Mouse (Mus musculus) CH12.LX (cell line): ENCODE measurements around the gene Rwdd4a. TPM values are rescaled to one million over a fixed set of nuclear protein-coding genes. Genes with fewer than 3 reads are reported as not detected.

ENCODE experiments used
- DNase-seq: peaks from one replicate; pipeline ENCODE4 v3.0.0-alpha.2; 2013; ENCODE audit errors: extremely low read depth
- H3K27ac ChIP-seq: 2 replicates; pipeline ENCODE4 v1.5.1; 2012; ENCODE audit warnings: low read depth, mild to moderate bottlenecking, control low read depth, moderate library complexity; ENCODE audit not compliant: insufficient read depth
- H3K27me3 ChIP-seq: replicated peaks from 2 replicates; pipeline ENCODE3; 2012; ENCODE audit warnings: inconsistent platforms
- H3K36me3 ChIP-seq, 2 experiments: replicated peaks in 1 of 2; 2 replicates each; pipeline versions ENCODE3 to v1.6.1; 2012; ENCODE audit warnings: inconsistent platforms in 1 of 2, low read length in 1 of 2, mild to moderate bottlenecking in 1 of 2, mixed read lengths in 1 of 2, moderate library complexity in 1 of 2; ENCODE audit not compliant: control insufficient read depth in 1 of 2, insufficient read depth in 1 of 2
- H3K4me1 ChIP-seq, 2 experiments: 2 replicates each; pipeline ENCODE4 v1.6.1; 2012; ENCODE audit warnings: inconsistent platforms in 1 of 2, moderate library complexity in 1 of 2; ENCODE audit not compliant: insufficient read depth in 2 of 2, control insufficient read depth in 1 of 2
- H3K4me2 ChIP-seq: 2 replicates; pipeline ENCODE4 v1.6.1; 2012; ENCODE audit warnings: low read depth, mild to moderate bottlenecking, control low read depth; ENCODE audit not compliant: poor library complexity, insufficient read depth, severe bottlenecking
- H3K4me3 ChIP-seq, 3 experiments: fragments of 150-350 bp in 1 of 3; sonication (generic) in 1 of 3; replicated peaks in 1 of 3; 2 replicates each; pipeline versions ENCODE3 to v1.5.1; 2011 to 2012; ENCODE audit warnings: low read depth in 2 of 3, low read length in 2 of 3, mild to moderate bottlenecking in 2 of 3, moderate library complexity in 2 of 3, control low read depth in 1 of 3, improper control_type of control experiment in 1 of 3, inconsistent platforms in 1 of 3, mixed read lengths in 1 of 3; ENCODE audit not compliant: poor library complexity in 1 of 3
- H3K79me2 ChIP-seq: replicated peaks from 2 replicates; pipeline ENCODE4 v1.6.1; 2012; ENCODE audit warnings: mild to moderate bottlenecking, moderate library complexity; ENCODE audit not compliant: control insufficient read depth, poor library complexity, insufficient read depth, severe bottlenecking; ENCODE audit errors: extremely low read depth
- H3K9ac ChIP-seq: 2 replicates; pipeline ENCODE4 v1.6.1; 2012; ENCODE audit warnings: low read depth, mild to moderate bottlenecking, control low read depth, moderate library complexity; ENCODE audit not compliant: insufficient read depth
- H3K9me3 ChIP-seq: replicated peaks from 2 replicates; pipeline ENCODE3; 2012; ENCODE audit warnings: low read length, inconsistent platforms, mixed read lengths
- BHLHE40 ChIP-seq: IDR thresholded peaks from 2 replicates; pipeline ENCODE4 v1.6.1; 2011; ENCODE audit warnings: mild to moderate bottlenecking, low read depth, low read length, improper control_type of control experiment
- CTCF ChIP-seq, 2 experiments: IDR thresholded peaks in 1 of 2; conservative IDR thresholded peaks in 1 of 2; 2 replicates each; pipeline ENCODE4 v1.5.1; 2011 to 2012; ENCODE audit warnings: low read depth in 2 of 2, low read length in 2 of 2, improper control_type of control experiment in 1 of 2, inconsistent platforms in 1 of 2, mild to moderate bottlenecking in 1 of 2, moderate library complexity in 1 of 2
- E2F4 ChIP-seq: IDR thresholded peaks from 2 replicates; pipeline ENCODE4 v1.6.1; 2011; ENCODE audit warnings: low read depth, low read length, improper control_type of control experiment; ENCODE audit not compliant: insufficient replicate concordance
- EP300 ChIP-seq: IDR thresholded peaks from 2 replicates; pipeline ENCODE4 v1.6.1; 2011; ENCODE audit warnings: low read length, improper control_type of control experiment
- JUN ChIP-seq: IDR thresholded peaks from 2 replicates; pipeline ENCODE4 v1.6.1; 2011; ENCODE audit warnings: low read depth, mild to moderate bottlenecking, low read length, improper control_type of control experiment, moderate library complexity; ENCODE audit not compliant: insufficient read depth
- JUND ChIP-seq: conservative IDR thresholded peaks from 2 replicates; pipeline ENCODE4 v1.6.1; 2011; ENCODE audit warnings: low read depth, low read length, improper control_type of control experiment
- KAT2A ChIP-seq: IDR thresholded peaks from 2 replicates; pipeline ENCODE4 v1.6.1; 2012; ENCODE audit warnings: low read length, improper control_type of control experiment, inconsistent platforms; ENCODE audit not compliant: insufficient replicate concordance
- MAFK ChIP-seq: IDR thresholded peaks from 2 replicates; pipeline ENCODE4 v1.6.1; 2011; ENCODE audit warnings: low read length, improper control_type of control experiment; ENCODE audit not compliant: insufficient replicate concordance
- MAX ChIP-seq: IDR thresholded peaks from 2 replicates; pipeline ENCODE4 v1.6.1; 2011; ENCODE audit warnings: low read length, improper control_type of control experiment
- MAZ ChIP-seq: IDR thresholded peaks from 2 replicates; pipeline ENCODE4 v1.6.1; 2012; ENCODE audit warnings: low read depth, mild to moderate bottlenecking, inconsistent platforms, low read length, improper control_type of control experiment, moderate library complexity
- MXI1 ChIP-seq: IDR thresholded peaks from 2 replicates; pipeline ENCODE4 v1.6.1; 2011; ENCODE audit warnings: mild to moderate bottlenecking, low read depth, low read length, improper control_type of control experiment
- NRF1 ChIP-seq: IDR thresholded peaks from 2 replicates; pipeline ENCODE4 v1.6.1; 2014; ENCODE audit warnings: low read depth, mild to moderate bottlenecking, inconsistent platforms, low read length, improper control_type of control experiment, moderate library complexity
- PAX5 ChIP-seq: IDR thresholded peaks from 2 replicates; pipeline ENCODE4 v1.6.1; 2012; ENCODE audit warnings: low read length, inconsistent platforms, mixed read lengths
- RCOR1 ChIP-seq: conservative IDR thresholded peaks from 2 replicates; pipeline ENCODE4 v1.6.1; 2012; ENCODE audit warnings: low read depth, mild to moderate bottlenecking, inconsistent platforms, low read length, improper control_type of control experiment
- SIN3A ChIP-seq: IDR thresholded peaks from 2 replicates; pipeline ENCODE4 v1.6.1; 2012; ENCODE audit warnings: low read length, improper control_type of control experiment, inconsistent platforms
- TCF12 ChIP-seq: IDR thresholded peaks from 2 replicates; pipeline ENCODE4 v1.6.1; 2014; ENCODE audit warnings: low read depth, mild to moderate bottlenecking, inconsistent platforms, low read length, improper control_type of control experiment
- USF2 ChIP-seq: conservative IDR thresholded peaks from 2 replicates; pipeline ENCODE4 v1.6.1; 2011; ENCODE audit warnings: low read depth, low read length, improper control_type of control experiment
- ZKSCAN1 ChIP-seq: IDR thresholded peaks from 2 replicates; pipeline ENCODE4 v1.6.1; 2012; ENCODE audit warnings: low read depth, inconsistent platforms, low read length, improper control_type of control experiment, borderline replicate concordance
- ZMIZ1 ChIP-seq: IDR thresholded peaks from 2 replicates; pipeline ENCODE4 v1.6.1; 2012; ENCODE audit warnings: low read depth, mild to moderate bottlenecking, inconsistent platforms, low read length, improper control_type of control experiment
- ZNF384 ChIP-seq: IDR thresholded peaks from 2 replicates; pipeline ENCODE4 v1.6.1; 2012; ENCODE audit warnings: low read depth, low read length, improper control_type of control experiment, inconsistent platforms
- dilution Hi-C: fragments of 300-500 bp; cut with MboI; formaldehyde crosslinking; loops from 2 replicates; pipeline ENCODE4 v1.14.3; 2020; ENCODE audit warnings: low sequenced_read_pairs; ENCODE audit not compliant: extremely low pct_unique_long_range_greater_than_20kb, extremely low pct_ligation_motif_present
- in situ Hi-C: fragments of 300-500 bp; cut with MboI; formaldehyde crosslinking; loops from 3 replicates; pipeline ENCODE4 v1.14.3; 2019; ENCODE audit warnings: low sequenced_read_pairs, low pct_ligation_motif_present, low pct_unique_long_range_greater_than_20kb, mixed read lengths
- polyA plus RNA-seq: library from polyadenylated mRNA; unstranded; fragments of >175 nt; gene quantifications from 2 replicates; pipeline ENCODE4 v1.2.1, GENCODE M21; 2012; ENCODE audit warnings: low read depth; ENCODE audit not compliant: insufficient read length
- total RNA-seq, 2 experiments: library from RNA; depleted of rRNA; stranded (reverse); fragments of 300-350 nt in 1 of 2; fragments of >200 nt in 1 of 2; gene quantifications; 2 replicates each; pipeline ENCODE4 v1.2.3; 2012 to 2014

Rwdd4a gene
- total and polyA plus RNA-seq, 3 experiments = 27.7 to 69.9 (median 55.9) TPM

- H3K9me3 ChIP-seq = no peaks in the 10 kb centered on the region
- no peak overlapping the region for H3K9ac ChIP-seq
- no peak overlapping the region for H3K4me2 ChIP-seq
- dilution Hi-C loops (no loop called here), in situ Hi-C loops (no loop called here)
- DNase-seq = no peak
- peaks cover 65 to 93% of the 10 kb centered on the region in 2 experiments for H3K36me3 ChIP-seq
- no peaks in the 10 kb centered on the region for H3K79me2 ChIP-seq
- TF ChIP-seq PAX5 (no peak), SIN3A (no peak), ZKSCAN1 (no peak), E2F4 (no peak), MXI1 (no peak), JUN (no peak), MAX (no peak), ZMIZ1 (no peak), JUND (no peak), ZNF384 (no peak), RCOR1 (no peak), KAT2A (no peak), MAFK (no peak), USF2 (no peak), TCF12 (no peak), EP300 (no peak), BHLHE40 (no peak), NRF1 (no peak), MAZ (no peak)
- H3K4me1 ChIP-seq = no peaks in the 10 kb centered on the region
- no peak overlapping the region for H3K4me3 ChIP-seq
- no peaks in the 10 kb centered on the region for H3K27me3 ChIP-seq
- no peak overlapping the region for H3K27ac ChIP-seq
Measured at GRCm38 (mm10) chr8:47502546-47502945, 30.9 kb upstream of the Rwdd4a start.

GRCm38 (mm10) chr8:47505431-47505830 is 28.0 kb upstream of the Rwdd4a start:
- no peak for DNase-seq
- Histone ChIP-seq H3K4me1 (no peaks in the 10 kb centered on the region), H3K4me2 (no peak overlapping the region), H3K9me3 (no peaks in the 10 kb centered on the region), H3K27ac (no peak overlapping the region), H3K36me3 (peaks cover 69 to 93% of the 10 kb centered on the region in 2 experiments), H3K79me2 (no peaks in the 10 kb centered on the region), H3K4me3 (no peak overlapping the region), H3K27me3 (no peaks in the 10 kb centered on the region), H3K9ac (no peak overlapping the region)
- TF ChIP-seq BHLHE40 (no peak), ZKSCAN1 (no peak), NRF1 (no peak), JUND (no peak), CTCF (conservative IDR thresholded peaks at IDR 0.05 in 1 of 2, IDR thresholded peaks at IDR 0.05 in 1 of 2; ENCODE audit: low read depth in 2 of 2, low read length in 2 of 2) (no peak)
- in situ Hi-C loops (no loop called here), dilution Hi-C loops (no loop called here)
